Mouse (Mus musculus): ENCODE data around the gene Togaram1. TPM values are rescaled to one million over a fixed set of nuclear protein-coding genes. Genes with fewer than 3 reads are reported as not detected.

Togaram1 gene
- polyA plus RNA-seq, 1 experiment from 2014 or later: 6.1 TPM

GRCm38 (mm10) chr12:65036190-65036870, 70.7 kb downstream of the Togaram1 start, which contains the start of gene Prpf39:
Gene Prpf39 (plus strand): TSS chr12:65036333.
- DNase-seq (peak; percentile 93), ATAC-seq (peak; percentile 97)
- H3K9me3 ChIP-seq (ENCODE audit: low read length): no peaks in the 10 kb centered on the region
- peak within 1 kb of the TSS; percentile 95 for H3K9ac ChIP-seq (replicated peaks)
- H3K36me3 ChIP-seq (replicated peaks; ENCODE audit: insufficient read depth, low read length): no peaks in the 10 kb centered on the region
- H3K27ac ChIP-seq (ENCODE audit: low read depth): peak within 1 kb of the TSS; percentile 93
- WGBS (ENCODE audit: insufficient replicate concordance): under 1% methylated on average over 56 of the region's 65 CpGs
- H3K27me3 ChIP-seq (ENCODE audit: insufficient read depth, low read length): no peaks in the 10 kb centered on the region
- peak within 1 kb of the TSS; percentile 95 for H3K4me3 ChIP-seq (ENCODE audit: low read depth, low read length)
- peaks cover 13% of the 10 kb centered on the region for H3K4me1 ChIP-seq (ENCODE audit: insufficient read depth)
- H3K4me2 ChIP-seq (ENCODE audit: low read depth, low read length): peak within 1 kb of the TSS; percentile 76
- TF ChIP-seq EP300 (IDR thresholded peaks at IDR 0.05; ENCODE audit: low read depth): no peak
- TF ChIP-seq CTCF (IDR thresholded peaks at IDR 0.05; ENCODE audit: low read depth): no peak

- TF ChIP-seq CTCF (IDR thresholded peaks at IDR 0.05; ENCODE audit: low read depth): no peak
- TF ChIP-seq EP300 (IDR thresholded peaks at IDR 0.05; ENCODE audit: low read depth): no peak
- WGBS (ENCODE audit: insufficient replicate concordance): 7% methylated on average over 18 of the region's 18 CpGs
- H3K36me3 ChIP-seq (replicated peaks; ENCODE audit: insufficient read depth, low read length): peaks cover under 1% of the 10 kb centered on the region; the same call in 1 of the 2 replicates
- H3K27ac ChIP-seq (ENCODE audit: low read depth): peak overlapping the region; percentile 93
- peak overlapping the region; percentile 76 for H3K4me2 ChIP-seq (ENCODE audit: low read depth, low read length)
- ATAC-seq: no peak
- no peak for DNase-seq
- peak overlapping the region; percentile 95 for H3K4me3 ChIP-seq (ENCODE audit: low read depth, low read length)
- H3K4me1 ChIP-seq (ENCODE audit: insufficient read depth): peaks cover 13% of the 10 kb centered on the region
- no peaks in the 10 kb centered on the region for H3K27me3 ChIP-seq (ENCODE audit: insufficient read depth, low read length)
- H3K9ac ChIP-seq (replicated peaks): peak overlapping the region; percentile 95
- no peaks in the 10 kb centered on the region for H3K9me3 ChIP-seq (ENCODE audit: low read length)
Measured at GRCm38 (mm10) chr12:65036892-65037545, 71.4 kb downstream of the Togaram1 start.

GRCm38 (mm10) chr12:65037546-65037937, 71.9 kb downstream of the Togaram1 start:
- Histone ChIP-seq H3K9ac (replicated peaks) (peak overlapping the region; percentile 95), H3K27me3 (ENCODE audit: insufficient read depth, low read length) (no peaks in the 10 kb centered on the region)
- 11% methylated on average over 4 of the region's 4 CpGs for whole genome bisulfite sequencing (ENCODE audit: insufficient replicate concordance)

GRCm38 (mm10) chr12:65048799-65049198, 83.2 kb downstream of the Togaram1 start:
- DNase-seq: no peak
- H3K9me3 ChIP-seq (ENCODE audit: low read length): no peaks in the 10 kb centered on the region
- H3K36me3 ChIP-seq (replicated peaks; ENCODE audit: insufficient read depth, low read length): peaks cover 31% of the 10 kb centered on the region

More at GRCm38 (mm10) chr12:65037546-65037937, 71.9 kb downstream of the Togaram1 start:
- no peak for DNase-seq
- no peak for ATAC-seq
- peak overlapping the region; percentile 95 for H3K4me3 ChIP-seq (ENCODE audit: low read depth, low read length)
- no peak overlapping the region for H3K27ac ChIP-seq (ENCODE audit: low read depth)
- peaks cover 13% of the 10 kb centered on the region for H3K4me1 ChIP-seq (ENCODE audit: insufficient read depth)
- no peaks in the 10 kb centered on the region for H3K9me3 ChIP-seq (ENCODE audit: low read length)
- peak overlapping the region; percentile 76 for H3K4me2 ChIP-seq (ENCODE audit: low read depth, low read length)
- no peak for TF ChIP-seq EP300 (IDR thresholded peaks at IDR 0.05; ENCODE audit: low read depth)
- no peak for TF ChIP-seq CTCF (IDR thresholded peaks at IDR 0.05; ENCODE audit: low read depth)
- peaks cover 6% of the 10 kb centered on the region; the same call in 1 of the 2 replicates for H3K36me3 ChIP-seq (replicated peaks; ENCODE audit: insufficient read depth, low read length)

GRCm38 (mm10) chr12:65058203-65058602, 92.6 kb downstream of the Togaram1 start:
- no peaks in the 10 kb centered on the region for H3K4me1 ChIP-seq (ENCODE audit: insufficient read depth)
- WGBS (ENCODE audit: insufficient replicate concordance): 43% methylated on average over 2 of the region's 2 CpGs
- no peaks in the 10 kb centered on the region for H3K27me3 ChIP-seq (ENCODE audit: insufficient read depth, low read length)
- no peak overlapping the region for H3K4me3 ChIP-seq (ENCODE audit: low read depth, low read length)
- no peak overlapping the region for H3K4me2 ChIP-seq (ENCODE audit: low read depth, low read length)
- DNase-seq: no peak
- no peak for TF ChIP-seq EP300 (IDR thresholded peaks at IDR 0.05; ENCODE audit: low read depth)
- no peak for TF ChIP-seq CTCF (IDR thresholded peaks at IDR 0.05; ENCODE audit: low read depth)
- no peak overlapping the region for H3K9ac ChIP-seq (replicated peaks)
- no peaks in the 10 kb centered on the region for H3K9me3 ChIP-seq (ENCODE audit: low read length)
- ATAC-seq: no peak
- H3K36me3 ChIP-seq (replicated peaks; ENCODE audit: insufficient read depth, low read length): peaks cover 57% of the 10 kb centered on the region
- no peak overlapping the region for H3K27ac ChIP-seq (ENCODE audit: low read depth)

More at GRCm38 (mm10) chr12:65048799-65049198, 83.2 kb downstream of the Togaram1 start:
- TF ChIP-seq EP300 (IDR thresholded peaks at IDR 0.05; ENCODE audit: low read depth) (no peak), CTCF (IDR thresholded peaks at IDR 0.05; ENCODE audit: low read depth) (no peak)
- H3K9ac ChIP-seq (replicated peaks): no peak overlapping the region
- H3K27ac ChIP-seq (ENCODE audit: low read depth): no peak overlapping the region
- no peak overlapping the region for H3K4me2 ChIP-seq (ENCODE audit: low read depth, low read length)
- no peak overlapping the region for H3K4me3 ChIP-seq (ENCODE audit: low read depth, low read length)
- no peaks in the 10 kb centered on the region for H3K4me1 ChIP-seq (ENCODE audit: insufficient read depth)
- ATAC-seq: no peak
- H3K27me3 ChIP-seq (ENCODE audit: insufficient read depth, low read length): no peaks in the 10 kb centered on the region

- H3K4me2 ChIP-seq (ENCODE audit: low read depth, low read length): no peak overlapping the region
- no peaks in the 10 kb centered on the region for H3K9me3 ChIP-seq (ENCODE audit: low read length)
- no peak for ATAC-seq
- no peak overlapping the region for H3K4me3 ChIP-seq (ENCODE audit: low read depth, low read length)
- TF ChIP-seq CTCF (IDR thresholded peaks at IDR 0.05; ENCODE audit: low read depth): no peak
- no peak for TF ChIP-seq EP300 (IDR thresholded peaks at IDR 0.05; ENCODE audit: low read depth)
- H3K27ac ChIP-seq (ENCODE audit: low read depth): no peak overlapping the region
- no peaks in the 10 kb centered on the region for H3K4me1 ChIP-seq (ENCODE audit: insufficient read depth)
- no peaks in the 10 kb centered on the region for H3K27me3 ChIP-seq (ENCODE audit: insufficient read depth, low read length)
- no peak overlapping the region for H3K9ac ChIP-seq (replicated peaks)
- DNase-seq: no peak
- peaks cover 55% of the 10 kb centered on the region for H3K36me3 ChIP-seq (replicated peaks; ENCODE audit: insufficient read depth, low read length)
Measured at GRCm38 (mm10) chr12:65061082-65061481, 95.5 kb downstream of the Togaram1 start.
